Mouse (Mus musculus): Measurements from ENCODE around the gene Tbc1d22a.

- TF ChIP-seq CTCF (IDR thresholded peaks at IDR 0.05; ENCODE audit: borderline replicate concordance, insufficient read depth, low read length) (no peak), POLR2A (IDR thresholded peaks at IDR 0.05; ENCODE audit: low read depth, low read length) (no peak)
Measured at GRCm38 (mm10) chr15:86434241-86434640, 220.0 kb downstream of the Tbc1d22a start.
